Mouse (Mus musculus) G1E (cell line): ENCODE results near the gene St8sia1.

Source experiments
- CTCF ChIP-seq: IDR thresholded peaks from 2 replicates; pipeline ENCODE4 v1.5.1; 2012; ENCODE audit warnings: low read depth, low read length, inconsistent platforms, mixed read lengths
- GATA1 ChIP-seq: IDR thresholded peaks from 2 replicates; pipeline ENCODE4 v1.6.1; 2012; ENCODE audit warnings: borderline replicate concordance, low read length, inconsistent platforms, mixed read lengths
- GATA2 ChIP-seq: IDR thresholded peaks from 2 replicates; pipeline ENCODE4 v1.6.1; 2012; ENCODE audit warnings: low read depth, low read length, inconsistent platforms, borderline replicate concordance
- POLR2AphosphoS5 ChIP-seq: IDR thresholded peaks from 2 replicates; pipeline ENCODE4 v1.6.1; 2012; ENCODE audit warnings: low read depth, low read length, inconsistent platforms; ENCODE audit not compliant: insufficient replicate concordance
- TAL1 ChIP-seq: conservative IDR thresholded peaks from 2 replicates; pipeline ENCODE4 v1.6.1; 2012; ENCODE audit warnings: low read depth, low read length, inconsistent platforms, mixed read lengths

- TF ChIP-seq CTCF (no peak), POLR2AphosphoS5 (no peak), GATA1 (no peak), GATA2 (no peak), TAL1 (no peak)
These were observed 7.7 kb downstream of the St8sia1 start for GRCm38 (mm10) chr6:142956556-142956955.
